Comparison of ENCODE assay signal across 19 mouse cellular contexts in genomic region chr6:124674591-124674990, GRCm38 (mm10). TPM values are rescaled to one million over a fixed set of nuclear protein-coding genes. Genes with fewer than 3 reads are reported as not detected.
"Had no signal": no experiment of that assay in that cellular context is flagged by ENCODE, and none has a peak within 500 bp of the region (broad histone marks: within the 10 kb centered on the region; RNA-seq: fewer than 3 reads in every experiment).

No protein-coding gene starts in this region.

- H3K4me3 ChIP-seq: left cerebral cortex, adult 2 months; liver, embryonic 13.5 days; midbrain, embryonic 12.5 days; midbrain, embryonic 15.5 days; neural tube, embryonic 12.5 days; neural tube, embryonic 15.5 days; stomach, embryonic 15.5 days had no signal

- H3K36me3 ChIP-seq: midbrain, embryonic 12.5 days; midbrain, embryonic 15.5 days had no signal

- H3K9me3 ChIP-seq: liver, embryonic 13.5 days; midbrain, embryonic 12.5 days; midbrain, embryonic 15.5 days; neural tube, embryonic 12.5 days; neural tube, embryonic 15.5 days; stomach, embryonic 15.5 days had no signal

- H3K4me2 ChIP-seq: liver, embryonic 13.5 days; lung, embryonic 14.5 days; midbrain, embryonic 12.5 days; midbrain, embryonic 15.5 days; neural tube, embryonic 12.5 days; neural tube, embryonic 15.5 days; stomach, embryonic 15.5 days had no signal

- H3K27ac ChIP-seq: liver, embryonic 13.5 days; macrophage; midbrain, embryonic 12.5 days; midbrain, embryonic 15.5 days; neural tube, embryonic 12.5 days; neural tube, embryonic 15.5 days; stomach, embryonic 15.5 days had no signal

- H3K27me3 ChIP-seq: liver, embryonic 13.5 days; midbrain, embryonic 12.5 days; midbrain, embryonic 15.5 days; neural tube, embryonic 12.5 days; neural tube, embryonic 15.5 days; stomach, embryonic 15.5 days had no signal

- DNase-seq: layer of hippocampus, postnatal 36 days; liver, embryonic 13.5 days; lung, embryonic 14.5 days; retina, postnatal 1 day; right cerebral cortex, postnatal 25 days; spleen, adult 18-20 months; thymus, postnatal 25 days had no signal

- H3K9ac ChIP-seq: liver, embryonic 13.5 days; lung, embryonic 14.5 days; midbrain, embryonic 12.5 days; midbrain, embryonic 15.5 days; neural tube, embryonic 12.5 days; neural tube, embryonic 15.5 days; stomach, embryonic 15.5 days had no signal

- ATAC-seq: intestine, postnatal 0 days; lung, postnatal 0 days; midbrain, embryonic 15.5 days had no signal

- H3K4me1 ChIP-seq: midbrain, embryonic 12.5 days; midbrain, embryonic 15.5 days; neural tube, embryonic 15.5 days; stomach, embryonic 15.5 days had no signal

RNA-seq across cellular contexts. Expression of gene C1s2, which starts 38.7 kb away (rescaled TPM):
- total RNA-seq: megakaryocyte, adult 5-6 weeks had no signal
- polyA plus RNA-seq: intestine, embryonic 14.5 days; intestine, postnatal 0 days; limb, embryonic 11.5 days; liver, embryonic 13.5 days; lung, embryonic 14.5 days; macrophage; midbrain, embryonic 12.5 days had no signal
